Mouse (Mus musculus): ENCODE results near the gene Abcg1.

DNA sequence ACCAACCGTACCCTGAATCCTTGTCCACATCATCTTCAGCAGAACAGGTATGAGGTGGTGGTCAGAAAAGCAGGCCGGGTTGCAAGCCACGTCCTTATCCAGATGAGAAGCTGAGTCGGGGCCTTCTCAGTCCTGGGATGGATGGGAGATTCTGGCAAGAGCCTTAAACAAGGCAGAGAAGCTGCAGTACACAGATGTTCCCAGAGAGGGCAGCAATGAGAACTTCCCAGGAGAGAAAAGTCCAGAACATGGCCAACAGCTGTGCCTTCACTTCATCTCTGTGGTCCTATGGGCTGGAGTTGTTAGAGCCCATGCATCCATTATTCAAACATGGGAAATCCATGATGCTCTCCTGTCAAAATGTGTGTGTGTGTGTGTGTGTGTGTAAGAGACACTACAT lies 39.2 kb upstream of the Abcg1 start:
- TF ChIP-seq CTCF (IDR thresholded peaks at IDR 0.05; ENCODE audit: insufficient read depth, low read depth, low read length) (peak; percentile 26; the same call in 1 of the 2 replicates), POLR2A (IDR thresholded peaks at IDR 0.05; ENCODE audit: insufficient read depth, low read depth, low read length) (no peak)

Data from olfactory bulb, adult 2 months (tissue).